Mouse (Mus musculus) midbrain, embryonic 10.5 days (tissue): ENCODE results near the gene Chdh. TPM values are rescaled to one million over a fixed set of nuclear protein-coding genes. Genes with fewer than 3 reads are reported as not detected.

Source experiments
- DNase-seq: peaks from one replicate; pipeline ENCODE4 v3.0.0-alpha.2; 2017; ENCODE audit warnings: low spot score
- H3K27ac ChIP-seq: fragments of 300-500 bp; sonication (generic); replicated peaks from 2 replicates; pipeline ENCODE4 v1.5.1; 2016; ENCODE audit warnings: mild to moderate bottlenecking
- H3K27me3 ChIP-seq: fragments of 300-500 bp; sonication (generic); 2 replicates; pipeline ENCODE4 v1.6.1; 2016; ENCODE audit warnings: low read depth, mild to moderate bottlenecking; ENCODE audit not compliant: poor library complexity, severe bottlenecking
- H3K36me3 ChIP-seq: fragments of 300-500 bp; sonication (generic); 2 replicates; pipeline ENCODE4 v1.6.1; 2016; ENCODE audit warnings: mild to moderate bottlenecking, moderate library complexity
- H3K4me1 ChIP-seq: fragments of 300-500 bp; sonication (generic); 2 replicates; pipeline ENCODE4 v1.6.1; 2016
- H3K4me3 ChIP-seq: fragments of 300-500 bp; sonication (generic); 2 replicates; pipeline ENCODE4 v1.5.1; 2016; ENCODE audit warnings: mild to moderate bottlenecking, moderate library complexity
- H3K9me3 ChIP-seq: fragments of 300-500 bp; sonication (generic); replicated peaks from 2 replicates; pipeline ENCODE4 v1.6.1; 2016; ENCODE audit warnings: mild to moderate bottlenecking
- WGBS: fragments of 180-500 bp; shearing (Covaris S2); methylation state at CpG from one replicate; pipeline ENCODE4 v1.1.7; 2016; 5-methylcytosine and 5-hydroxymethylcytosine counted together
- polyA plus RNA-seq: library from polyadenylated mRNA; unstranded; fragments of >200 nt; fragmentation: Nextera tagmentation; extraction: Ambion mirVana; gene quantifications from 2 replicates; pipeline ENCODE4 v1.2.1, GENCODE M21; 2016

The Chdh gene
- polyA plus RNA-seq, 1 experiment from 2014 or later: not detected

- no peaks in the 10 kb centered on the region for H3K4me1 ChIP-seq
- DNase-seq: no peak
- no peaks in the 10 kb centered on the region for H3K27me3 ChIP-seq
- H3K4me3 ChIP-seq: no peak overlapping the region
- H3K9me3 ChIP-seq: no peaks in the 10 kb centered on the region
- peaks cover 100% of the 10 kb centered on the region for H3K36me3 ChIP-seq
- H3K27ac ChIP-seq: no peak overlapping the region
- 97% methylated on average over 4 of the region's 4 CpGs for WGBS
Observed at GRCm38 (mm10) chr14:29988337-29988736, 20.5 kb upstream of the Chdh start.

- H3K4me1 ChIP-seq: no peaks in the 10 kb centered on the region
- H3K27ac ChIP-seq: no peak overlapping the region
- WGBS: 79% methylated on average over 4 of the region's 4 CpGs
- peaks cover 86% of the 10 kb centered on the region for H3K36me3 ChIP-seq
- no peak for DNase-seq
- H3K4me3 ChIP-seq: no peak overlapping the region
- no peaks in the 10 kb centered on the region for H3K9me3 ChIP-seq
- H3K27me3 ChIP-seq: no peaks in the 10 kb centered on the region
Observed at GRCm38 (mm10) chr14:29994976-29995375, 13.8 kb upstream of the Chdh start.

GRCm38 (mm10) chr14:29996000-29996751, 12.6 kb upstream of the Chdh start:
- 92% methylated on average over 11 of the region's 11 CpGs for WGBS
- no peaks in the 10 kb centered on the region for H3K4me1 ChIP-seq
- H3K4me3 ChIP-seq: no peak overlapping the region
- no peaks in the 10 kb centered on the region for H3K27me3 ChIP-seq
- DNase-seq: no peak
- H3K27ac ChIP-seq: no peak overlapping the region
- H3K9me3 ChIP-seq: no peaks in the 10 kb centered on the region
- H3K36me3 ChIP-seq: peaks cover 74% of the 10 kb centered on the region

- Histone ChIP-seq H3K4me3 (no peak overlapping the region), H3K4me1 (no peaks in the 10 kb centered on the region), H3K36me3 (peaks cover 62% of the 10 kb centered on the region), H3K9me3 (no peaks in the 10 kb centered on the region), H3K27me3 (no peaks in the 10 kb centered on the region), H3K27ac (no peak overlapping the region)
- no peak for DNase-seq
Observed at GRCm38 (mm10) chr14:29997345-29997744, 11.5 kb upstream of the Chdh start.

- no peaks in the 10 kb centered on the region for H3K27me3 ChIP-seq
- H3K27ac ChIP-seq: no peak overlapping the region
- 87% methylated on average over 13 of the region's 13 CpGs for WGBS
- H3K4me3 ChIP-seq: no peak overlapping the region
- H3K9me3 ChIP-seq: no peaks in the 10 kb centered on the region
- no peak for DNase-seq
- peaks cover 47% of the 10 kb centered on the region for H3K36me3 ChIP-seq
- H3K4me1 ChIP-seq: no peaks in the 10 kb centered on the region
Observed at GRCm38 (mm10) chr14:29998747-29999474, 9.9 kb upstream of the Chdh start.

- DNase-seq: no peak
- no peaks in the 10 kb centered on the region for H3K4me1 ChIP-seq
- WGBS: 92% methylated on average over 3 of the region's 3 CpGs
- no peaks in the 10 kb centered on the region for H3K27me3 ChIP-seq
- no peak overlapping the region for H3K4me3 ChIP-seq
- H3K36me3 ChIP-seq: peaks cover 41% of the 10 kb centered on the region
- no peak overlapping the region for H3K27ac ChIP-seq
- no peaks in the 10 kb centered on the region for H3K9me3 ChIP-seq
Observed at GRCm38 (mm10) chr14:29999475-29999811, 9.4 kb upstream of the Chdh start.

GRCm38 (mm10) chr14:30009864-30010560, 1.2 kb downstream of the Chdh start:
- H3K27ac ChIP-seq: no peak overlapping the region

GRCm38 (mm10) chr14:30011886-30012560, 3.2 kb downstream of the Chdh start:
- H3K36me3 ChIP-seq: no peaks in the 10 kb centered on the region
- H3K27ac ChIP-seq: no peak overlapping the region
- H3K4me3 ChIP-seq: no peak overlapping the region
- no peak for DNase-seq
- peaks cover 38% of the 10 kb centered on the region for H3K27me3 ChIP-seq
- H3K4me1 ChIP-seq: peaks cover 10% of the 10 kb centered on the region
- 88% methylated on average over 10 of the region's 10 CpGs for WGBS
- no peaks in the 10 kb centered on the region for H3K9me3 ChIP-seq

More at GRCm38 (mm10) chr14:30009864-30010560, 1.2 kb downstream of the Chdh start:
- no peak overlapping the region for H3K4me3 ChIP-seq
- no peaks in the 10 kb centered on the region for H3K9me3 ChIP-seq
- H3K27me3 ChIP-seq: peaks cover 38% of the 10 kb centered on the region
- peaks cover 10% of the 10 kb centered on the region for H3K4me1 ChIP-seq
- no peak for DNase-seq
- no peaks in the 10 kb centered on the region for H3K36me3 ChIP-seq
- WGBS: 80% methylated on average over 10 of the region's 10 CpGs

GRCm38 (mm10) chr14:30014487-30014886, 5.7 kb downstream of the Chdh start:
- 76% methylated on average over 10 of the region's 10 CpGs for WGBS

GRCm38 (mm10) chr14:30015008-30015407, 6.2 kb downstream of the Chdh start:
- no peaks in the 10 kb centered on the region for H3K36me3 ChIP-seq
- H3K27me3 ChIP-seq: peaks cover 10% of the 10 kb centered on the region
- no peak for DNase-seq
- no peak overlapping the region for H3K4me3 ChIP-seq
- peaks cover under 1% of the 10 kb centered on the region for H3K4me1 ChIP-seq
- H3K27ac ChIP-seq: no peak overlapping the region
- WGBS: 70% methylated on average over 1 of the region's 1 CpGs
- no peaks in the 10 kb centered on the region for H3K9me3 ChIP-seq

More at GRCm38 (mm10) chr14:30014487-30014886, 5.7 kb downstream of the Chdh start:
- no peak overlapping the region for H3K27ac ChIP-seq
- no peak overlapping the region for H3K4me3 ChIP-seq
- H3K9me3 ChIP-seq: no peaks in the 10 kb centered on the region
- DNase-seq: no peak
- H3K27me3 ChIP-seq: peaks cover 15% of the 10 kb centered on the region
- H3K4me1 ChIP-seq: no peaks in the 10 kb centered on the region
- H3K36me3 ChIP-seq: no peaks in the 10 kb centered on the region

- no peak for DNase-seq
- 89% methylated on average over 5 of the region's 5 CpGs for WGBS
- H3K4me1 ChIP-seq: peaks cover 6% of the 10 kb centered on the region
- no peak overlapping the region for H3K4me3 ChIP-seq
- H3K27me3 ChIP-seq: no peaks in the 10 kb centered on the region; the same call in 1 of the 2 replicates
- no peaks in the 10 kb centered on the region for H3K9me3 ChIP-seq
- no peak overlapping the region for H3K27ac ChIP-seq
- no peaks in the 10 kb centered on the region for H3K36me3 ChIP-seq
Observed at GRCm38 (mm10) chr14:30016666-30017065, 7.8 kb downstream of the Chdh start.

GRCm38 (mm10) chr14:30017794-30018462, 9.1 kb downstream of the Chdh start:
- no peaks in the 10 kb centered on the region for H3K36me3 ChIP-seq
- peaks cover 6% of the 10 kb centered on the region for H3K4me1 ChIP-seq
- DNase-seq: no peak
- H3K9me3 ChIP-seq: no peaks in the 10 kb centered on the region
- WGBS: 91% methylated on average over 8 of the region's 8 CpGs
- no peak overlapping the region for H3K4me3 ChIP-seq
- no peak overlapping the region for H3K27ac ChIP-seq
- no peaks in the 10 kb centered on the region for H3K27me3 ChIP-seq
